Mouse (Mus musculus) layer of hippocampus, adult 9-10 months (tissue): ENCODE measurements at regions not wholly inside any gene's neighbourhood (a gene's known extent, or its start where the extent isn't known, plus 50 kb on each side); places are given as distances from the start of the nearest gene placed in this dataset.

Experiments used
- DNase-seq: peaks from one replicate; pipeline ENCODE4 v3.0.0; 2022; ENCODE audit warnings: low spot score

DNA sequence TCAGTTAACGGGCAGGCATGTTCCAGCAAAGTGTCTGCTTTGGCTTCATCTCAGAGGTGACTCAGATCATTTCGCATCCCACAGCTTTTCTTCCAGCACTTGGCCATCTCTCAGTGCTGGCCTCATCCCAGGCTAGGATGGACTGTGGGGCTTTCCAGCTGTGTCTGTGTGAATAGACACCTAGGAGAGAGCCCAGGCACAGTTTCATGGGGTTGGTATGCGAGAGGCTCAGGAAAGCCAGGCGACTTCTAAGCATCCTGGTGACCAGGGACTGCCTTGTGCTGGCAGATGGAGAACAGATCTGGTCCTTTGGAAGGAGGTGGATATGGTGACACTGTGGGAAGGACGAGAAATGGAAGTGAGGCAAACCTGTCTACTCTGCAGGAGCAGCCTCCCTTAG is 182.9 kb downstream of the Cd83 start:
- no peak for DNase-seq

DNA sequence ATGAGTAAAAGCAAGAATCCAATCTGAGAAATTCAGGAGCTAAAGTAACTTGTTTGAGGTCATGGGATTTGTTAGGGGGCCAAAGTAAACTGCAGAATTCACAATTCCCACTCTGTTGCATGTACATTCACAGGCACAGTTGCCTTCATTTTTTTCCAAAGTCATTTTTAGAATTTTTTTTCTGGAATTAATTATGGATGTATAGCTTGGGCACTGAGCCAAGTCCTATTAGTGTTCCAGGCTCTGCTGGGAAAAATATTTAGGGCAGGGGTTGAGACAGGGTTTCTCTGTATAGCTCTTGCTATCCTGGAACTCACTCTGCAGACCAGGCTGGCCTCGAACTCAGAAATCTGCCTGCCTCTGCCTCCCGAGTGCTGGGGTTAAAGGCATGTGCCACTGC is 188.3 kb downstream of the Cd83 start:
- no peak for DNase-seq

DNA sequence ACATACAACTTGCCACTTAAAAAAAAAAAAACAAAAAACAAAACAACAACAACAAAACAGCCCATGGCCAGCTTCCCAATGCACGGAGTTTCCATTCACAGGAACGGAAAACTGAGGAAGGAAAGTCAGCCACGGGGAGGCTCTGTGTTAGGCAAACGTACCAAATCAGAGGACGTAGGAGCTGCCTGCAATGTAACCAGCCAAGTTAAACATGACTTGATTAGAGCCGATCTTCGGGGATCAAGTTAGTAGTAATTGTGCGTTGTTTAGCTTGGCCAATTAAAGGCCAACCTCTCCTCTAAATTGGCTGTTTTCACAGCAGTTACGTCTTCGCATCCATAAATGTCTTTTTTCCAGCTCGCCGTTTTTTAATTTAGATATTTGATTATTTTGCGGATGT is 190.7 kb downstream of the Cd83 start:
- no peak for DNase-seq

DNA sequence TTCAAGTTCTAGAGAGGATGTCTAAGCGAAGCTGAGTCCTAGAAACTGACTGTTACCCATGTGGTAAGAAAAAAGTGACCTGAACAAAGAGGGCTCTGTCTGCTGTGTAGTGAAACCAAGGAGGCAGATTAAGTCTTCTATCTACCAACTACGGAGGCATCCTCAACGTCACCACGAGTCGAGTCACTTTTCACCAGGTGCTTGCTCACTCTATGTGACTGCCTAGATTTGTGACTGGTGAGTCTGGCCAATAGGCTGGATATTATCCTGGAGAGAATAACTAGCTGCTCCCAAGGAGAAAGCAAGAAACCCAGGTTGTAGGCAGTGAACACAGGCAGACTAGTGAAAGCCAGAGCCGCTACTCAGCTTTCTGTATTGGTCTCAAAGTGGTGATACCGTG is 191.2 kb downstream of the Cd83 start:
- no peak for DNase-seq

DNA sequence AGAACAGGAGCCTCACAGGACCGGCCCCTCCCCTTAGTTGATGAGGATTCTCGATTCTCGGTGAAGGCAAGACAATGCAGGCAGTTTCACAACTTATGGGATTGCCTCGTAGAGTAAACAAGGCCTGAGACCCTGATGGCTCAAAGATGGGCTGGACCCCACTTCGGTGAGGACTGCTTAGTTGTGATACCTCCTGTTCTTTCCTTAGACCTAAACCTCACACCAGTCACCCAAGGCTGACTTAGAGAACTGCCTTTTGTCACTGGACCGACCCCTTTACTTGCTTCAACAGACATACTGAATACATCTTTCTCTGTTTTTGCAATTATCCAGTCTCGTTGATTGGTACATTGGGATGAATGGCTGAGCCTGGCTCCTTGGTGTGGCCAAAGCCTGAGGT is 192.1 kb downstream of the Cd83 start:
- DNase-seq: no peak

DNA sequence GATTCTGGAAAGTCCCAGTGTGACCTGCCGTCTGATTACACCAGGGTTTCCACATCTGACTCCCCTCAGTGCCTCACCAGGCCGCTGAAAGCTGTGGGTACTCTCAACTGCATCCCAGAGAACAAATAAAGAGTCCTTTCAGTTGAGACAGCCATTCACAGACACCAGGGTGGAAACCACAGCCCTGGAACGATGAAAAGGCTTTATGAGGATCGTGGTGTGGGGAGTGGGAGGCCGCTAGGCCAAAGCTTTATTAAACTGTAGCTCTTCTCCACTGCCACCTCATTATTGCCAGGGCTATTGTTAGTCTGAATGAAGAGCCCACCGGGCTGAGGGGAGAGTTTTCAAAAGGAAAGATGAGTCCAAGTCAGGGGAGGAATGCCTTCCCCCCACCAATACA is 202.8 kb downstream of the Cd83 start:
- DNase-seq: no peak

DNA sequence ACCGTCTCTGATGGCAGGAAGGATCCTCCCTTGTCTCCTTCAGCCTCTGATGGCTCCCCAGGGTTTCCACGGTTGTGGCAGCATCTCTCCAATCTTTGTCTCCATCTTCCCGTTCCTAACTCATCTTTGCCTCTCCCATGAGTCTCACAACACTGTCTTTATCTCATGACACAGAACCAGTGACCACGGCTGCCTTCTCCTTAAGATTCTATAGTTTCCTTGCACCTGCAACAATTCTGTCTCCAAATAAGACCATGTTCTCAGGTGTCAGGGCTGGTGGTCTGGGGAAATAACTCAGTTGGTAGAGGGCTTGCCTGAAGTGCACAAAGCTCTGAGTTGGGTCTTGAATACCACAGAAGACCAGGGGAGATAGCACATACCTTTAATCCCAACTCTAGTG is 203.8 kb downstream of the Cd83 start:
- DNase-seq: no peak

DNA sequence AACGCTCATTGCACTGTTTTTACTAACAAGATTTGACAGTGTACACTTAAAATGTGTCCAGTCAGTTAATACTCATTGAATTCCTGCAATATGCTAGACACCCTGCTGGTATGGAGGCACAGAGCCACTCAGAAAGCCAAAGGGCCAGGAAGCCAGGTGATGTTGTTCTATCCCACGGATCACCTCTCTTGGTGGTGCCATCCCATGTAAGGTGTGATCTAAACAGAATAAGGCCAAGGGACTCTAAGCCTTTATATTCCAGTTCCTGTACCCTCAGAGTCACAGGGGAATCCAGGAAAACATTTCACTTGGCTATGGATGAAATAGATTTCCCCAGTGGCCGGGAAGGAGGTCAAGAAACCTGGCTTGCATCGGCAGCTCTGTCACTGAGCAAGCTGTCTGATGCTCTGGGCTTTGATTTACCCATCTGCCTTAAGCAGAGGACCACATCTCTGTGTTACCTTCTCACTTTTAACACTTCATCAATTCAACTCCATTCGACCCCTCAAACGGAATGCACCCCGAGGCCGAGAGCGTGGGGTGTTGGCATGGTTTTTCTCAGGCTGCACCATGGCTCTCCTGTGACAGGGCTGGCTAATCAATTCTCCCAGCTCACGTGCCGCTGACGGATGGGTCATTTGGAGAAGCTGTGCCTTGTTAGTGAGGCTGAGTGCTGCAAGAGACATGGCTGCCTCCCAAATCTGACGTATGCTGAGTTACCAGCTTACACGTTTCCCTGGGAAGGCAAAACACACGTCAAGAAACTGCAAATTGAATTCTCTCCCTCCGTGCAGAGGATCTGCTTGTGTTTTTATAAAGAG is 205.9 kb downstream of the Cd83 start:
- DNase-seq: peak; percentile 15

DNA sequence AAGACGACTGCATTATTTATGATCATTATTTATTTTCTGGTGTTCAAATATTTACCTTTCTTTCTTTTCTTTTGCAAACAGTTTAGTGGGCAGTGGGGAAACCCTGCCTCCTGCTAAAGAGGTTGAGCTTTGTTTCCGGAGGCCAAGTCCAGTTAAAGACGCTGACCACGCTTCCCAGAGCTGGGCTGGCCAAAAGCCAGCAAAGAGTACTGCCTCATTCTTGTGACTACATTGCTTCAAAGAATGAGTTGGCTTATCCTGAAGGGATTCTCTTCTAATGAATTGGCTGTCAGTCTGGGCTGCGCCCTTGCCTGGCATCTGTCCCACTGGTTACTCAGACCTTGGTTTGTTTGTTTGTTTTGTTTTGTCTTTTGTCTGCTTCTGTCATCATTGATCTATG is 207.2 kb downstream of the Cd83 start:
- DNase-seq: no peak

DNA sequence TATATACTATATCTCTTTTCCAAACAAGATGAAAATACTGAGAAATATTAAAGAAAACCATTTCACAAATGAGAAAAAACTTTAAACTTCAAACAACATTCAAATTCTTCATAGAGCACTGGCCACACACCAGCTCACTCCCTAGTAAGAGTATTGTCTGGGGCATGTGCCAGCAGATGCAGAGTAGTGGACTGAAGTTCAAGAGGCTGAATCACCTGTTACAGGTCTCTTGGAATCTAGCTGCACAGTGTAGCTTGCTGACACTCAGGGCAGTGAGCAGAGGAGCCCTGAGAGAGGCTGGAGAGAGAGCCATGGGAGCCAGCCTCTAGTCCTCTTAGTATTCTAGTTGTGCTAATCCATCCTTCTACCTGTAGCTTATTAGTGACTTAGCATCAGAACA is 208.4 kb downstream of the Cd83 start:
- DNase-seq: no peak

DNA sequence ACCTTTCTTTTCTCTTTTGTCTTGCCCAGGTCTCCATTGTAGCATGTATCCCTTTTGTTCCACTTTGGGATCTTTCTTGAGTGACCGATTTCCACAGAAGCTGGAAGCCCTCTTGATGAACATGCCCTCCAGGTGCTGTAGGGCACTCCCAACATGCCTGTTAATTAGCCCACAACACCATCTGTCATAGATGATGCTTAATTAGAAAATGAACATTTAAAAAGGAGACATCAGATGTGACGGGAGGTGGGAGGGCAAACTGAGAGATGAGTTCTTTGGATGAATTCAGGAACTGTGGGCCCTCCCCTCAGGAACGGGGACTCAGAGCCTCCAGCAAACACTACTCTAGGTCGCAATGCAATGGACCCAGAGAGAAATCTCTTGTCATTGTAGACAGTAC is 209.8 kb downstream of the Cd83 start:
- DNase-seq: no peak

DNA sequence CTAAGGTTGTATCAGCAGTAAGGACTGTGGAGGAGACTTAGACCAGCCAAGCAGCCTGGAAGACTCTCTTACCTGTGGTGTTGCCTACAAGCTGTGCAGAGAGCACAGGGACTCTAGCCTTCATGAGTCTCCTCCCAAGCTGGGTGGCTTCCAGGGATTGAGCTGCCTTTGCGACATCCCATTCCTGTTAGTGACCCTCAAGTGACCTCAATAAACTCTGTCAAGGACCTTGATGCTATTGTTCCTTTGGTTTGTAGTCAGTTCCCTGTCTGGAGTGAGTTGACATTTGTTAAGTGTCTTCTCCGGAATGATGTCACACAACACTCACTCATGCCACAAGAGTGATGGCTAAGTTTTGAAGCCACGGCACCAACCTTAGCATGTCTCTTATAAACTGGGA is 211.0 kb downstream of the Cd83 start:
- no peak for DNase-seq

DNA sequence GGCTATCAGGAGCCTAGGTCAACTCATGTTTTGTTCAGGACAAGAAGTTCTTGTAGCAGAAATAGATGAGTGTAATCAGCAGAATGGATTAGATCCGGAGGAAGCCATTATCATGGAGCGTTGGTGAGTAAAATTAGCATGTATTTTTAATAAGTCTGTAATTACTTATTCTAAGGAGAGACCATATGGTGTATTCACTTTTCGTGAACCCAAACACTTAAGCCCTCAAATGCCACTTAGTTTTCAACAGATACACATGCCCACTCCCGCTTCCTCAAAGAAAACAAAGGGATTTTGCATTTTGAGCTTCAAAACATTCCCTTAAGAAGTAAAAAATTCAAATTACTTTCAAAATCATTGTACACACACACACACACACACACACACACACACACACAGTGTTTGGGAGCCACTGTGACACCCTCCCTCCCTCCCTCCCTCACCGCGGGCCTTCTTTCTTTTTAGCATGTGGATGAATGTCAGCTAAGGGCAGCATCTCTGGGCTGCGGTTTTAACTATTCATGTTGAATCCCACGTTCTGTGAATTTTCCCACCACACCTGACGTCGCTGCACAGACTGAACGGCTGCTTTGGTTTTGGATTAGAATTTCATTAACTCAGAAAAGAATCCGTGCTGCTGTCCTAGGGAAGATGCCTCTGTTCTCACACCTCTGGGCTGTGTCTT is 217.4 kb downstream of the Cd83 start:
- no peak for DNase-seq

DNA sequence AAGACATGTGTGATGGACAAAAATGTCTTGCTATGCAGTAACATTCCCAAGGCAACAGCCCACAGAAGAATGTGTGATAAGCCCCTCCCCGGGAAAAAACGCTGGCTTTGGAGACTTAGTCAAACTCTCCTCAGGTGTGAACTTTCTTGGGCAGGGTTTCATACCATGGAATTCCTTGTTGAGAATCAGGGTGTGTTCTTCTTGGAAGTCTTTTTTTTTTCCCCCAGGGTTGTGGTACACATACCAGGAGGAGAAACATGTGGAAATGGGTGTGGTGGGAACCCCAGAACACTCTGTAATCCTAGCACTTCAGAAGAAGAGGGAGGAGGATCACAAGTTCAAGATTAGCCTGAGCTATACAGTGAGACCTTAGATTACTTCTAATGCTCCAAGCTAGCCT is 228.3 kb downstream of the Cd83 start:
- DNase-seq: no peak

DNA sequence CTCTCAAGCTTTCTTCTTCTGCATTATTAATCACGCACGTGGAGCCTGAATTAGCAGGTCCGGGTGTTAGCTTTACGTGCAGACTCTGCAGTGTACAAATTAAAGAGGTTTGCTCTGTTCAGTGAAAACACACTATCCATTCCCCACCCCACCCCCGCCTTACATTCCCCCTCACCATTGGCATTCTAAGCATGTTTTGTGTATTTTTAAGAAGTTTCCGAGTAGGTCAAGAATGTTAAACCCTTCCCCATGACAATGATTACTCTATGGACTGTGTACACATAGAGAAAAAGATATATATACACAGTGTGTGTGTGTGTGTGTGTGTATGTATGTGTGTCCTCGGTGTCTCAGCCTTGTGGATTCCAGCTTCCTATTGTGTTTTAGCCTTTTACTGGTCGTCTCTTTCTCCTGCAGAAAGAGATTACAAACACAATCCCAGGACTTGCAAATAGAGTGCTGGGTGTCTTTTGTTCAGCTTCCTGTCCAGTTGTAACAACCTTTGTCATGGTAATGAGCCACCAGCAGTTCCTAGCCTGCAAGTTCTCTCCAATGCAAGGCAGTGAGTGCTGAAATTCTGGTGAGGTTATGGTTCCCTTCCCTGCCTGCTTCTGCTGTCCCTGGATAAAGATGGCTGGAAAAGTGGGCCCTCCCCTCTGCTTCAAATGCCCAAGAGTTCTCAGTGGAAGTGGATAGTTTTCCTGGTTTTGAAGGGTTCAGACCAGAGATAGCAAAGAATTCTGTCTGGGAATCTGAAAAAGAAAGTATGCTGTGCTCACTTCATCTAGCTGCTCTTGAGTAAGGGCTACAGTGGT is 234.1 kb downstream of the Cd83 start:
- DNase-seq: no peak

DNA sequence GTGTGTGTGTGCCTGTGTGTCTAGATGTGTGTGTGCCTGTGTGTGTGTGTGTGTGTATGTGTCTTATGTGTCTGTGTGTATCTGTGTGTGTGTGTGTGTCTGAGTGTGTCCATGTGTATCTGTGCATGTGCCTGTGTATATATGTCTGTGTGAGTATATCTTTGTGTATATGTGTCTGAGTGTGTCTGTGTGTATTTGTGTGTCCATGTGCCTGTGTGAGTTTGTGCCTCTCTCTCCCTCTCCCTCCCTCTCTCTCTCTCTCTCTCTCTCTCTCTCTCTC is 234.7 kb downstream of the Cd83 start:
- no peak for DNase-seq

DNA sequence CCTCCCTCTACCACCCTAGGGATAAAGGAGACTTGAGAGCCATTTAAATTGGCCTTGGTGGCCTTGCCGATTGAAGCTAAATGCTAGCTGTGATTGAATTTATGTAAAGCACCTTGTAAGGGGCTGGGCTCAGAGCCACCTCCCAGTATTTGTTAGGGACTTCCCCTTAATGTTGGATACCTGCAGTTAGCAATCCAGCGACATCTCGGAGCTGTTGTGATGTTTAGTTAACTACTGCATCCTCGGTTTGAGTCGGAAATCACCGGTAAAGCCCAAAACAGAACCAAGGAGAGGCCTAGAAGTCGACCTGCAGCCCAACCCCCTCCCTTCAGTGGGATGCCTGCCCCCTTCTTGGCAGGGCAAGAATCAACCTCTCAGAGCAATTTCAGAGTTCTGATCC is 236.3 kb downstream of the Cd83 start:
- DNase-seq: no peak

DNA sequence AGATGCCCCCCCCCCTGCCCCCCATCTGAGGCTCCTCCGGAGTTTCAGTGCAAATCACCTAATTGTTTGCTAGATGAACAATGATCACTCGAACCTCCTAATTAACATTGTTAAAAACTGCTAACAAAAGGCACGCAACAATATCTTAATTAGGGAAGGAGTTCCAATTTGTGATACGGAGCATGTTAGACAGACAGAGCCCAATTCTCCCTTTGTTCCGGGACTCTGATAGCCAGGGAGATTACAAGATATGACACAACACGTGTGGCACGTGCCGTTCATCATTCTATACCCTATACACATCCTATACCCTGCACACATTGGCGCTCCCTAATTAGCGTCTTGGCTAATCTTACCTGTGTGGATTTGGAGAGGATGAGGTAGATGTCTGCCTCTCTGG is 237.5 kb downstream of the Cd83 start:
- no peak for DNase-seq

DNA sequence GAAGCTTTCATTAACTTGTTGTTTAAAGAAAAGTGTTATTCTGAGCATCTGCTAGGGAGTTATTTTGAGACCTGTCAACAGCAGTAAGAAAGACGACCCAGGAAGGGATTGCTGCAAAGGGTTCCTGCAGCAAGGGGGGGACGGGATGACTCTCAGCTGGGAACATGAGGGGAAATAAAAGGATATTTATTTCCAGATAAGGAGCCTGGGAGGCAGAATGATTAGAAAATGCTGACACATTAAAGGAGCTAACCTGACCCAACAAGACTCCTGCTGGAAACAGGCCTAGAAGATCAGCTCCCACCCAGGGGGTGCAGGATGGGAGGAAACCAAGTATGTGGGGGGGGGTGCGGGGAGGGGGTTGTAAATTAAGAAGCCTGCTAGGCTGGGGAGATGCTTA is 240.0 kb downstream of the Cd83 start:
- DNase-seq: no peak

DNA sequence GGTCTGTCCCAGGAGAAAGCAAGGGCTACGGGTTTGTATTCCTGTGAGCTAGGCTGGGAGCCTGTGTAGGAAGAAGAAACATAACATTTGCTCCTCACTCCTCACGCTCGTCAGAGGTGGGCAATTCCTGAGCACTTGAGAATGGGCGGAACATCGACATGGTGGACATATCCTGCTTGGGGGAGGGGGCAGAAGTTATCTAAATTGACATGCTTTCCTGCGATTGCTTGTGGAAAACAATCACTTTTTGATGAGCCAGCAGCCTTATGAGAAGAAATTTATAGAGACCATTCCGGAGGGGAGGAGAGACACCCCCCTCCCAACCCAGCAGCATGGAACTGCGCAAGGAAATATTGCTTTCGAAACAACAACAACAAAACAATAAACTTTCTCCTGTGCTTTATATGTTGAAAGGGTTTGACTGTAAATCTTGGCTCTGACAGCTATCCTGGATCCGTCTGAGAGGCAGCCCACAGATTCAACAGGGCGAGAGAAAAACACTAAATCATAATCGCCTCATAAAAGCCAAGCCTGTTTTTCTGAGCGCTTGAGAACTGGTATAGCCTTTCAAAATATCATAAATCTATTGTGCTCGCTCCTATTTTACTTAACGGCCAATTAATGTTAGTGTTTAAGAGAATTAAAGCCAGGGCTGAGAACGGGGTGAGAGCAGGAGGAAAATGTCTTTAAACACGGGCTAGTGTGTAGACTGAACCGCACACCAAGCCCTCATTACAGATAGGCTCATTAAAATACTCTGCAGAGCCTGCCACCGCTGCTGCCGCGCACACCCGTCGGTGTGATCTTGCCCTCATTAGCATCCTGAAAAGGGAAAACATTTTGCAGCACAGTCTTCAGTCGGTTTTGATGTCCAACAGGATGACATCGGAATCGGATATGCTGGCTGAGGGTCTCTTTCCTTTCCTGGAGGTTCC is 242.0 kb downstream of the Cd83 start:
- no peak for DNase-seq

DNA sequence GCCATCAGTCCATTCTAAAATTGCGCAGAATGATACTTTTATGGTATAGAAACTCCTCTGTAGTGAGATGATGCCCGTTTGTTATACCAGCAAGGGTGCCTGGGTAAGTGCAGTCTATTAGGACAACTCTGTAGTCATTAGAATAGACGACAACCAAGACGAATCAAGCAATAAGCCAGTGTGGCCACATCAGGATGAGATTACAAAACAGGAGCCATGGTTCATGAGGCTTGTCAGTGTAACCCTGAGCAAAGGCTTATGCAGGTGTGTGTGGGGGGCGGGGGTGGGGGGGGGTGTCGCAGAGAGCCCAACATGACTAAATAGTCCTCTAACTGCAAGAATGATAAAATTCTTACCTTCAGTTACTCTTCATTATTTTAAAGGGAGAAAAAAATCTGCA is 243.5 kb downstream of the Cd83 start:
- DNase-seq: no peak

DNA sequence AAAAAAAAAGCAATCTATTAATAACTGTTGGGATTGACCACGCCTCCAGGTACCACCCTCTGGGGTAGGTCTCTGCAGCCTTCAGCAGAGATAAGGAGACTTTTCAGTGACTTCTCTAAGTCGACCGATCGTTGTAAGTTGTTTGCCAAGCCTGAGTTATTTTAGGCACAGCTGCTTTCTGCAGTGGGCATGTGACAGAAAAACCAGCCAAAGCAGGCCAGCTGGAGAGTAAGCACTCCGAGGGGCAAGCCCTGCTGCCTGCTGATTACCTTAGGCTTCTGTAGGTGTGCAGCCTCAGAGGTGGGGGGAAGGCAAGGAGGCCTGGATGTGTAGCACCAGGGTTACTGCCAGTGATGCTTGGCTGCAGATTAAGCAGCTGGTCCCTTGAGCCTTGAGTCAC is 246.0 kb downstream of the Cd83 start:
- DNase-seq: no peak
